Mouse (Mus musculus): ENCODE results near the gene Syvn1. TPM values are rescaled to one million over a fixed set of nuclear protein-coding genes. Genes with fewer than 3 reads are reported as not detected.

Syvn1 gene
- 59.7 TPM for total RNA-seq (2023)

DNA sequence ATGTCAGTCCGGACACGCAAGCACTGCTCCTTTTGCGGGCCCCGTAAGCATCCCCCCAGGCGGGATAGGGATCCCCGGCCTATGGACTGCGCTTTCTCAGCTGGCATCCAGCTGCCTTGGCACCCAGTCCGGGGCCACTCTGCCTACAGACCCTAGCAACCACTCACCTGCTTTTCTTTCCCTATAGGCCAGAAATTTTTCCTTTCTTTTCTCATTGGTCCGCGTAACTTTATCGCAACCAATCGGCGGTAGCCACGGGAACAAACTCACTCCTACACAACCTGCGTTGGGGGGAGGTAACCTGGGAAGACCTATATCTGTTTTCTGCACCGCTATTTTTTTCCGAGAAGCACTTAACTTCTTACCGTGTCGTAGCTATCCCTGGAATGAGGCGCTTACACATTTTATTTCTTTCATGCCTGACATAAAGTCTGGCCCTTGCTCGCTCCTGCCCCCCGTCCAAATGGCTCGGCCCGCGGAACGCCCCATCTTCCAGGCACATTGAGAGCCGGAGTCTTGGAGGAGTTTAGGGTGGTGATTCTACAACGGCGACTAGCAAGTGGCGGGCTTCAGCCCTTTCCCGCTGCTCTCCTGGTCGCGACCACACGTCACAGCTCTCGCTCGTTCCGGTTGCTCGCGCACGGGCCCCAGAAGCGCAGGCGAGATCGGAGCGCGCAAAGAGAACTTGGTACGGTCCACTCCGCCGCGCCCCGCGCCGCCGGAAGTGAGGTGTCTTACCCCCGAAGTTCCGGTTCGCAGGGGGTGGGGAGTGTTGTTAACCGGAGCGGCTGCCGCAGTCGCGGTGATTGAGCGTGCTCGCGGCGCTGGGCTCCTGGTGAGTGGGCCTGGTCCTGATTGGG lies at the start of gene Syvn1:
Syvn1 (plus strand) TSS at position 283 of the 860 bp plus-strand sequence.

DNA sequence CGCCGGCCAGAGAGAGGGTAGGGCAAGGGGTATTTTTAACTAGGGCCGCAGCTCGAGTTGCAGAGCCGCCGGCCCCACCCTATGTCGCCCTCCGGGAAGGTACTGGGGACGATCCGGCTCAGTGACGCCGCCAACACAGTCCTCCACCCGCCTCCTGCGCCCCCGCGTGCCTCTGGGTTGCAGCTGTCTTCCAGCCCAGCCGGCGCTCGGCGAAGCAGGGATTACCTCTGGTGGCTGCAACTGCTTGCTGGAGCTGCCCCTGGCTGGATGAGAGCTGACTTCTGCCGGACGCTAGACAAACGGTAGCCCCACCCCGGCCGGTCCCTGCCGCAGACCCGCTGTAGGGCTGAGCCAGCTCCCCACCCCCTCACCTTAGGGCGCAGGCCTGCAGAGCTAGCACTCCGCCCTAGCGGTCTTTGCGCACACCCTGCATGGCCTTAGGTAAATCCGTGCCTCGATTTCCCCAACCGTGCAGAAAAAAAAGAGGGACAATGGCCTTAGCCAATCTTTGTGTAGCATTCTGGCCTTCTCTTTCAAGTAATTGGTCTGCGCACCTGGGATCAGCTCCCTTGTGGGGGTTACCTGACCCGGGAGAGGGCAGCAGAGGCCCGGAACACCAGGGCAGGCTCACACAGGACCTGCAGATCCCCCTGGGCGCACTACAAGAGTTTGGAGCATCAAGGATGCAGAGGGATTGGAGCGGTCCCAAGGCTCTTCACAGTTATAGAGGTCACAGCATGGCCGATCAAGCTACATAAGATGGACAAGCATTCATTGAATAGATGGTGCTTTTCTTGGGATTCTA lies 30.7 kb upstream of the Syvn1 start, which contains the start of gene Capn1:
Capn1 (minus strand) TSS at position 387 of the 805 bp plus-strand sequence.

GRCm38 (mm10) chr19:6057313-6058096 lies 11.1 kb downstream of the Syvn1 start, which contains the start of the genes Mrpl49 and Fau:
TSS of gene Mrpl49 (minus strand) at chr19:6057785.
TSS of gene Fau (plus strand) at chr19:6057844.

DNA sequence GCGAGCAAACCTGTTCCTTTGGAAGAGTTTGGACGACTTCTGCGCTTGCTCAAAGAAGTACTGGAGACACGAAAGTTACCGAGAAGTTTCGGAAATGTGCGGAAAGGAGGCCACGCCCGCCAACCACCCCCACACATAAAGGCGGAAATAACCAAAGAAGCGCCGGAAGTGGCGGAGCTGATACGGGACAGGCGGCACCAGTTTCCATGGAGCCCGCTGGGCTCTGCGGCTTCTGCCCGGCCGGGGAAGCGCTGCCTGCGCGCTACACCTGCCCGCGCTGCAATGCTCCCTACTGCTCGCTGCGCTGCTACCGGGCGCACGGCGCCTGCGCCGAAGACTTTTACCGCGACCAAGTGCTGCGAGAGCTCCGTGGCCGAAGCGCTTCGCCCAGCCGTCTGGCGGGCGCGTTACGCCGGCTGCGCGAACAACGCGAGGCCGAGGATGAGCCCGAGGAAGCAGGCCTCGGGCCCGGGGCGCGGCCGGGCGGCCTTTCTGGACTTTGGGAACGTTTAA lies 14.7 kb downstream of the Syvn1 start, which contains the start of gene Znhit2:
Znhit2 (plus strand) TSS at position 172 of the 513 bp plus-strand sequence.

DNA sequence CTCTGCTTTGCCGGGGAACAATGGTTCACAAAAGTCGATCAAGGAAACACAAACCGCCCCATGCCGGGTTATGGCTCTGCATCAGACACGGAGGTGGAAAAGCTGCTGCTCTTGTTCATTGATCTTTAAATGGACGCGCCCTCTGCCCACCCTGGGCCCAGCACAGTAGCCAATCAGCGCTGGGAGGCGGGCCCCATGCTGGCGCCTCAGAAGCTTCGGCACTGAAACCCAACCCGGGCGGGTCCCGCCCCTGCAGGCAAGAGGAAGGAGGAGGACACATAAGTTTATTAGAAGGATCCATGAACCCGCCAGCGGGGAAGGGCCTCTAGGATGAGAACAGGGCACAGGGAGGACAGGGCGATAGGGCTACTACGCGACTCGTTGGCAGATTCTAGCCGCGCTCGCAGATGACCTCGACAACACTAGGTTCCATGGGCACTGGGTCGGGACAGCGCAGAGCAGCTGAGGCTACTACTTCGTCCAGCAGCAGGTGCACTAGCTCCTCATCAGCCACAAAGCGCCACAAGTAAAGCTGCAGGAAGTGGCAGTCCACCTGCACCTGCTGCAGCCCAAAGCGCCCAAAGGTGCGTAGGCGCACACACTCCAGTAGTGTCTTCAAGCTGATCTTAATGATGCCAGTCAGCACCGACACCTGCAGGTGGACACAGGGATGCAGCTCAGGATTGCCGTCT lies 21.5 kb downstream of the Syvn1 start, which contains the start of gene Tm7sf2:
Tm7sf2 (minus strand) TSS at position 650 of the 692 bp plus-strand sequence.

DNA sequence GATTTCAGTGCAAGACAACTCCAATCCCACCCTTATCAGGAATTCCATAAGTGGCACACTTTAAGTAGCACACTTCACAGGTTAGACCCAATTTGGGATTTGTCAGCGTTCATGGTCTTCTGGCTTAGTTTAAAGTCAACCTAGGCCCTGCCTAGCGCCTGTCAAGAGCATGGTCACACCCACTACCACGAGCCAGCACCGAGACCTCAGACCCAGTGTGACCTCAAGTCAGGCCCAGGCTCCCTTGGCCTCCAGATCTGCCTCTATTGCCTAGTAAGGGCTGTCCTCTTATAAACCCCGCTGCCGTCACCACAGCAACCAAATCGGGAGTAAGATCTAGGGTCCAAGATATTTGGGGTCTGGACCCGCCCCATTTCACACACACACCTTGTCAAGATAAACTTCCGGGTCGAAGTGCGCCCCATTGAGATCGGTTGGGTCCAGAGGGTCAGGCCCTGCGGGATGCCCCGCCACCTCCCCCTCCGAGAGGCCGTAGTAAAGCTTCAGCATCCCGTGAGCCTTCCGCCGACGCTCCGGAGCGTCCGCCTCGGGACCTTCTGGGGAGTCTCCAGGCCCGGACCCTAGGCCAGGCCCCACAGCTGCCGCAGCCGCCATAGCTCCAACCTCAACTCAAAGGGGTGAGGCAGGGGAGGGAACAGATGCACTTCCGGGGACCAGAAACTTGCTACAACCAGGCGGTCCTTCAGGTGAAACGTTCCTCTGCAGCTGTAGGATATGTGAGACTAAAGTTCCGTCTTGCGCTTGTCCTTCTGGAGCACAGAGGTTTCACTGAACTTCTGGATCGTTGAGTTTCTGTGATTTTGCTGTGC lies 30.4 kb downstream of the Syvn1 start, which contains the start of gene Vps51:
Vps51 (minus strand) TSS at position 668 of the 830 bp plus-strand sequence.

DNA sequence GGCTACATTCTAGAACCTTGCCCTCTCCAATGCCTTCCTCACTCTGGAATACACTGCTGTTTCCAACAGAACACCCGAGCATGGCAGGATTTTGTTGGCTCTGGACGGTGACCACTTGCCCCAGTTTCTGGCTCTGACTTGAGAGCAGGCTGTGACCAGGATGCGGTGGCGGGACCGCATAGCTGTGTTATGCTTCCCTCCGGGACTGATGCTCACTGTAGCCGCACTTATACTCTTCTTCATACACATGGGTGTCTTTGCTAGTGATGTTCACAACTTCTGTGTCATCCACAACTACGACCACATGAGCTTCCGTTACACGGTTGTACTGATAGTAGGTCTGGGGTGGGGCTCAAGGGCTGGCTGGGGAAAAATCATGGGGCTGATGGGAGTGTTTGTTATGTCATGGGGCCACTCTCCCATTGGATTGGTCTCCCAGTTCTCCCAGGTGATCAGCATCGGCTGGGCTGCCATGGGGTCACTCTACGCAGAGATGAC lies 33.7 kb downstream of the Syvn1 start, which contains the start of gene Tmem262:
Tmem262 (plus strand) TSS at position 51 of the 498 bp plus-strand sequence.

DNA sequence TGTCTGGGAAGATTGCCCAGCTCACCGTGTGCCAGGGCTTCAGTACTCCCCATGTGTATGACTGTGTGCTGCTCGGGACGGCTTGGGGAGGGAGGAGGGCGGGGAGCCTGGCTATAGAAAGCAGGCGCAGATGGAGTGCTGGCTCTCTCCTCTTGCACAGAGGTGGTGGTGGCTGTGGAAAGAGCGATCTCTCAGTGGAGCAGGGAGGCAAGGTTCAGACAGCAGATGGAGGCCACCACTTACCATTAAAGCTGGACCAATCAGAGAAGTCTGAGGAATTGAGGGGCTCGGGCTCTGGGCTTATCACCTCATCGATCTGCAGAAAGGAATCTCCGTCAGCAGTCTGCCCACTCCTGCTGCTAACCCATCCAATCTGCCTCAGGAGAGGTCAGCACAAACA lies 35.8 kb downstream of the Syvn1 start, which contains the start of gene Gm28374:
Gm28374 (minus strand) TSS at position 101 of the 400 bp plus-strand sequence.

GRCm38 (mm10) chr19:6084478-6085248 lies 38.3 kb downstream of the Syvn1 start, which contains the start of the genes Zfpl1 and Cdca5:
TSS of gene Zfpl1 (minus strand) at chr19:6084956.
TSS of gene Cdca5 (plus strand) at chr19:6084983.

GRCm38 (mm10) chr19:6094119-6094518 lies 47.7 kb downstream of the Syvn1 start, which contains the start of gene AC131692.1:
TSS of gene AC131692.1 (plus strand) at chr19:6094419.

Other genes with a start within 250 kb of the Syvn1 start
- gene Frmd8, start 171.3 kb upstream of the Syvn1 start, total RNA-seq (2023): 127 TPM
- gene Slc25a45, start 168.8 kb upstream of the Syvn1 start, total RNA-seq (2023): 27.0 TPM
- gene Tigd3, start 152.4 kb upstream of the Syvn1 start, total RNA-seq (2023): 2.3 TPM
- gene Dpf2, start 133.6 kb upstream of the Syvn1 start, total RNA-seq (2023): 116 TPM
- gene Cdc42ep2, start 121.8 kb upstream of the Syvn1 start, total RNA-seq (2023): 0.59 TPM
- gene Pola2, start 82.4 kb upstream of the Syvn1 start, total RNA-seq (2023): 53.3 TPM
- not detected for gene Slc22a20, start 60.4 kb upstream of the Syvn1 start, total RNA-seq (2023)
- gene Capn1, start 30.7 kb upstream of the Syvn1 start, total RNA-seq (2023): 109 TPM
- gene Mrpl49, start 11.2 kb downstream of the Syvn1 start, total RNA-seq (2023): 18.5 TPM
- 3,209 TPM for gene Fau, start 11.3 kb downstream of the Syvn1 start, total RNA-seq (2023)
- 10.9 TPM for gene Znhit2, start 14.6 kb downstream of the Syvn1 start, total RNA-seq (2023)
- gene Tm7sf2, start 21.8 kb downstream of the Syvn1 start, total RNA-seq (2023): 17.4 TPM
- 112 TPM for gene Vps51, start 30.7 kb downstream of the Syvn1 start, total RNA-seq (2023)
- not detected for gene Tmem262, start 33.5 kb downstream of the Syvn1 start, total RNA-seq (2023)
- gene Gm28374, start 35.7 kb downstream of the Syvn1 start, total RNA-seq (2023): not detected
- 58.2 TPM for gene Zfpl1, start 38.4 kb downstream of the Syvn1 start, total RNA-seq (2023)
- gene Cdca5, start 38.4 kb downstream of the Syvn1 start, total RNA-seq (2023): 0.91 TPM
- gene AC131692.1, start 47.8 kb downstream of the Syvn1 start, total RNA-seq (2023): not detected
- not detected for gene Naaladl1, start 59.2 kb downstream of the Syvn1 start, total RNA-seq (2023)
- 5.0 TPM for gene Sac3d1, start 72.1 kb downstream of the Syvn1 start, total RNA-seq (2023)
- 27.8 TPM for gene Snx15, start 81.7 kb downstream of the Syvn1 start, total RNA-seq (2023)
- 0.41 TPM for gene Batf2, start 94.4 kb downstream of the Syvn1 start, total RNA-seq (2023)
- gene Arl2, start 95.0 kb downstream of the Syvn1 start, total RNA-seq (2023): 20.1 TPM
- gene Majin, start 137.8 kb downstream of the Syvn1 start, total RNA-seq (2023): not detected
- not detected for gene Gpha2, start 179.8 kb downstream of the Syvn1 start, total RNA-seq (2023)
- 17.5 TPM for gene Ppp2r5b, start 189.3 kb downstream of the Syvn1 start, total RNA-seq (2023)
- gene Atg2a, start 195.1 kb downstream of the Syvn1 start, total RNA-seq (2023): 229 TPM
- 37.0 TPM for gene Ehd1, start 230.1 kb downstream of the Syvn1 start, total RNA-seq (2023)

Data from CD4-positive naive resting alpha-beta T cell, adult 76 days (primary cell).